Mouse (Mus musculus) brain, embryonic 14.5 days (tissue): ENCODE results near the gene Izumo4. TPM values are rescaled to one million over a fixed set of nuclear protein-coding genes. Genes with fewer than 3 reads are reported as not detected.

Source experiments
- DNase-seq: peaks from one replicate; pipeline ENCODE4 v3.0.0-alpha.2; 2011; ENCODE audit warnings: low read depth
- CTCF ChIP-seq: fragments of 200-500 bp; IDR thresholded peaks from 2 replicates; pipeline ENCODE4 v1.5.1; 2012; ENCODE audit warnings: inconsistent platforms, mild to moderate bottlenecking, moderate library complexity, borderline replicate concordance; ENCODE audit not compliant: insufficient read depth, insufficient read length; ENCODE audit errors: extremely low read depth
- POLR2A ChIP-seq: fragments of 200-500 bp; IDR thresholded peaks from 2 replicates; pipeline ENCODE4 v1.6.1; 2012; ENCODE audit warnings: mild to moderate bottlenecking, inconsistent platforms, borderline replicate concordance; ENCODE audit not compliant: poor library complexity, insufficient read depth, insufficient read length, severe bottlenecking; ENCODE audit errors: extremely low read depth
- polyA plus RNA-seq: library from polyadenylated mRNA; depleted of rRNA; stranded (reverse); fragments of >200 nt; gene quantifications from 2 replicates; pipeline ENCODE4 v1.2.3, GENCODE M21; 2012

Izumo4 gene
- polyA plus RNA-seq, 1 experiment, result 47.6 TPM

DNA sequence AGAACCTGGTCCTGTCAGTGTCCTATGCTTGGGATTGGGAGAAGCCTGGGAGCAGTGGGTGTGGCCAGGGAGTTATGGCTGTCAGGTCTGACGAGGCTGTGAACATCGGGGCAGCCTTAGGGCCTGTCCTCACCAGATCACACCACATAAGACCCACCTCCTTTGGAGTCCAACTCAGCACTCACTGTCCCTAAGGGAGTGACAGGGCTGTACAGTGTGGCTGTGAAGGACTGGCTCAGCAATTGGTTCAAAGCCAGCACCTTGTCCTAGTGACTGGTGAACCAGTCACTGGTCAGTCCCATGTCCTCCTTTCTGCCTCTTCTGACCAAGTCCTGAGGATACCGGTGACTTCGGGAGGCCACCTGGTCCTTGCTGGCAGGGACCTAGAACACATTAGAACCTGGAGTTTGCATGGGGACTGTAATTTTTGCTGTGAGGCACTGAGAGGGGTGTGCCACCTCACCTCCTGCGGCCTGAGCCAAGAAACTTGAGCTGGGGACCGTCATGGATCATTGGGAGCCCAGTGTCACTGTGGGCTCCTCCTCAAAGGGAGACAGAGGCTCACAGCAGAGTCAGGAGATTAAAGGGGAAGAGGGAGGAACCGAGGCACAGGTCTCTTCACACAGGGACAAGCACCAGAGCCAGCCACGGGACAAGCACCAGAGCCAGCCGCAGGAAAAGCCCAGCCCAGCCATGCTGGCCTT, 22.3 kb upstream of the Izumo4 start:
- TF ChIP-seq CTCF (no peak), POLR2A (no peak)
- DNase-seq, result no peak

DNA sequence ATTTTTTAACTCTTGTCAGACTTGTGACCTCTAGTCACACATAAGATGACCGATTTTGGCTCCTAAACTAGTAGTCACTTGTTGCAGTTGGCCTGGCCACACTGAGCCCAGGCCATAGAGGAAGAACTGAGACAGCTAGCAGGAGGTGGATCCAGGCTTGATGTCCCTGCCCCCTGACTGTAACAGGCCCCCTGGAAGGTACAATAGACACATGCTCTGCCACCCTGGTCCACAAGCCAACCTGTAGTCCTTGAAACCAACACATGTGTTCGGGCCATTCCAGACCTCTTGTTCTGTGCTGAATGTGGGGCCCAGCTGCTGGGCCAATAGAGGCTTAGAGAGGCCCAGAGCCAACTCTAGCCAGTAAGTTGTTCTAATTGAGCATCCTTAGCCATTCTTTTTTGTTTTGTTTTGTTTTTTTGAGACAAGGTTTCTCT, 21.7 kb upstream of the Izumo4 start:
- no peak for DNase-seq
- TF ChIP-seq POLR2A, result no peak
- no peak for TF ChIP-seq CTCF

GRCm38 (mm10) chr10:80682003-80682402, 20.0 kb upstream of the Izumo4 start:
- no peak for DNase-seq
- no peak for TF ChIP-seq POLR2A
- TF ChIP-seq CTCF, result no peak

GRCm38 (mm10) chr10:80683647-80684046, 18.3 kb upstream of the Izumo4 start:
- DNase-seq, result no peak
- TF ChIP-seq POLR2A (no peak), CTCF (no peak)

DNA sequence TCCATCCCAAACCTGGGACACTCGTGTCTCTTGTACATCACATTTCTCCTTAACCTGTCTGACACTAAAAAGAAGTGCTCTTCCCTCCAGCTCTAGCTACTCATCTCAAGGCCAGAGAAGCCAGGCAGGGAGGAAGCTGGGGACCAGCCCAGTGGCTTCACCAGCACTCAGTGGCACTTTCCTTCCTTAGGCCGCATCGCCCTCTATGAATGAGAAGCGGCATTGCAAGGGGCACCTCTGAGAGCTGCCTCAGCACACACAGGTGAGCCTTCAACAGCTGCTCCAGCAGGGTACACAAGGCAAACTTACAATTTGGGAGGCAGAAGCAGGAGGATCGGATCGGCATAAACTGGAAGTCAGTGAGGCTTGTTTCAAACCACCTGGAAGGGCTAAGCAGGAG, 17.8 kb upstream of the Izumo4 start:
- TF ChIP-seq CTCF, result peak; percentile 64
- TF ChIP-seq POLR2A, result no peak
- peak; percentile 33 for DNase-seq

DNA sequence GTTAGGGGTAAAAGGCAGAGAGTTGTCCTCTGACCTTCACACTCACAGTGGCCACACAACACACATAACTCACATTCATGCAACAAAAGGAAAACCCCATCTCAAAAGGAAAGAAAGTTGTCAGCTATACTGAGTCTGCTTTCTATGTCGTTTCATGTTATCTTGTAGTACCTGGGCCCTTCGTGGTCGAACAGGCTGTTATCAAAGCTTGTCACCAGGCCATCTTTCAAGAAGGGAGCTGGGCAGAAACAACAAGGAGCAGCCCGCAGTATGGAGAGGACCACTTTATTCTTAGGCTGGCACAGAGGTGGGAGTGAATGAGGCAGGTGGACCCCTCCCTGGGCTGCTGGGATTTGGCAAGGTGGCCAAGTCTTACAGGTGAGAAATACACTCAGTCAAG, 17.0 kb upstream of the Izumo4 start:
- no peak for DNase-seq
- no peak for TF ChIP-seq POLR2A
- TF ChIP-seq CTCF, result no peak

- no peak for DNase-seq
- TF ChIP-seq CTCF (no peak), POLR2A (no peak)
Observed at GRCm38 (mm10) chr10:80686617-80687016, 15.4 kb upstream of the Izumo4 start.

- DNase-seq, result peak; percentile 79
- TF ChIP-seq POLR2A (no peak), CTCF (peak; percentile 62)
Observed at GRCm38 (mm10) chr10:80687850-80688249, 14.1 kb upstream of the Izumo4 start.

DNA sequence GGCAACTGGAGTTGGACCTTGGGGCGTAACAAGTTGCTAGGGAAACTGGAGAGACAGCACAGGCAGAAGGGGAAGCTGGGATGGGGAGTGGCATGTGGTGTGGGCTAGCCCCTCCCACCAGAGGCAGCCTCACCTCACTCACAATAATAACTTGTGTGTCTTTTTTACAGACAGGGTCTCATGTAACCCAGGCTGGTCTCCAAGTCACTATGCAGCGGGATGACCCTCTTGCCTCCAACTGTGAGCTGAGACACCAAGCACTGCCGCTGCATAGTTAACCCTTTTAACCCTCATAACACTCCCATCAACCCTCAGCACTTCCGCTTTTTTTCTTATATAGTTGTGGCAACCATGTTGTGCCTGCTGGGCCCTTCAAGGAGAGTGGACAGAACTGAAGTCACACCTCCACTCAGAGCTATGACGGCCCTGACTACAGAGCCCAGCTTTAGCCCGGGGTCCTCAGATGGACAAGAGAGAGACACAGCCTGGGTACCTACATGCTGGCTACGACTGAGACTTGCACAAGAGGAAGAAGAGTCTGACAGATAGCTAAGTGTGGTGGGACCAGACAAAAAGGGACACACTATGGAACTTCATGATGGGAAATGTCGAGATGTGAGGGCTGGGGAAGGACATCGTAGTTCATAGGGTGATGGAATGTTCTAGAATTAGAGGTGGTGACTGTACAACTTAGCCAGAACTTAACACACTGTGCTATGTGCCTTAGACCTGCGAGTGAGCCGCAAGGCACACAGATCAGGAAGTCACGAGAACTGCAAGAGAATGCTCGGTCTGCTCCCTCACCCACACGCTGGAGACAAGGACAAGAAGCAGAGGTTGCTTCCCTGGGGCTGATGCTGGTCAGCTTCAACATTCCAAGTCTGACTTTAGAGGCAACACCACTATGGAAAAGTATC, 9.5 kb upstream of the Izumo4 start:
- no peak for TF ChIP-seq CTCF
- no peak for DNase-seq

DNA sequence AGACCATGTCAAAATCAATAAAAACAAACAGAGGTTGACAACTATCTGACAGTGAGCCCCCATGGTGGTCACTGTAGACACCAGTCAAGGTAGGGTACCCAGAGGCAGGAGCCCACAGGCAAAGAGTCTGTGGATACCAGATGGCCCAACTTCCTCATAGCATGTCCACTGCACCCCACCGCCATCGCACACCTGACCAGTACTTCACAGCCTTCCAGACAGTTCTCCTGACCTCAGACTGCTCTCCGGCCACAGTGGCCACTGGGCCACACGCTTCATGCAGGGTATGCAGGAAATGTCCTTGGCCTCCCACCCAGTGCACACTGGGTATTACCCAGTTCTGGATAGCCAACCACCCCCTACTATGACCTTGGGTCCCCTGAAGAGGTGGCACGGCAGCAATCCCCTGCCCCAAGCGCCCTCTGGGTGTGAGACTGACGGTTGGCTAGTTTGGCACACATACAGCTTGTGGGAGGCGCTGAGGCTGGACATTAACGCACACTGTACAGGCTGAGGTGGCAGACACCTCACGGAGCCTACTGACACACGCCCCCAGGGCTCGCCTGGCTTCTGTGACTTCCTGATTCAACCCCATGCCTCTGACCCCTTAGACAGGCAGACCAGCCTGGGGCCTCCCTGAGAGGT, 8.5 kb upstream of the Izumo4 start:
- no peak for TF ChIP-seq POLR2A
- no peak for TF ChIP-seq CTCF
- DNase-seq, result no peak

DNA sequence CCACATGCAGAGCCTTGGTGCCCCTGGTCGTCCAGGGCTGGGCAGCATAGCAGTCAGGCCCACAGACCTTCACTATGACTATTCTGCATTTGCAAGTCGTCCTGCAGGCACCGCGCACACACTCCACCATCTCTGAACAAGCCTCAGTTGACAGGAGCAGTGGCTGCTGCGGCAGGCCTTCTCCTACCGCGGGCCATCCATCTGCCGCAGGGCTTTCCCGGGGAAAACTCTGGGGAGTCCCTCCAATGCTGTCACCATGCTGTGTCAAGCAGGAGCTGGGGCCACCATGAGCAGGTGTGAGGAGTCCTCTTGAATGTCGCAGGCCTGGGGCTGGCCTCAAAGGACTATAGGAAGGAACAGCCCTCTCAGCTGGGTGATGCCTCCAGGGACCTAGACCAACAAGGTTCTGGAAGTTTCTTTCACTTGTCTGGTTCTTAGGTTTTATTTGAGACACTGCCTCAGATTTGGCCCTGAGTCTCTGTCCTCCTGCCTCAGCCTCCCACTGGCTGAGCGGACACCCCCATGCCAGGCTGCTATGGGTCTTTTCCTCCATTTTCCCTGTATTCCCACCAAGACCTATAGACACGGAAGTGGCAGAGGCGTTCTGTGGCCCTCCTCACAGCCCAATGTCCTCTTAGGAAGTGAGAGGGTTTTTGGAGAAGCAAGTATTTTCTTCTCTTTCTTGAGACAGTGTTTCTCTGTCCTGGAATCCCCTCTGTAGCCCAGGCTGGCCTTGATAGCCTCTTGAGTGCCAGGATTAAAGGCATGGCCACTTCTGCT, 7.6 kb upstream of the Izumo4 start:
- no peak for TF ChIP-seq POLR2A
- TF ChIP-seq CTCF, result no peak

More for the DNA sequence above, 7.6 kb upstream of the Izumo4 start:
- no peak for DNase-seq
